Mouse (Mus musculus) frontal cortex, postnatal 36 days (tissue): ENCODE data around the gene Stoml3.

Source experiments
- DNase-seq, 2 experiments: peaks; one replicate each; pipeline ENCODE4 v3.0.0; 2022; ENCODE audit warnings: low spot score in 2 of 2

The Stoml3 gene

GRCm38 (mm10) chr3:53478419-53479046 lies 9.9 kb upstream of the Stoml3 start:
- DNase-seq = no peak

- DNase-seq = no peak
Measured at GRCm38 (mm10) chr3:53483414-53484059, 4.9 kb upstream of the Stoml3 start.

GRCm38 (mm10) chr3:53486561-53486960 lies 1.9 kb upstream of the Stoml3 start:
- DNase-seq = no peak

- no peak for DNase-seq
Measured at GRCm38 (mm10) chr3:53486996-53487576, 1.4 kb upstream of the Stoml3 start.

- DNase-seq = no peak
Measured at GRCm38 (mm10) chr3:53498351-53498905, 10.0 kb downstream of the Stoml3 start.

- DNase-seq = no peak
Measured at GRCm38 (mm10) chr3:53502428-53502827, 14.0 kb downstream of the Stoml3 start.

GRCm38 (mm10) chr3:53513096-53513495 lies 24.6 kb downstream of the Stoml3 start:
- DNase-seq = no peak

GRCm38 (mm10) chr3:53514221-53515065 lies 26.0 kb downstream of the Stoml3 start:
- no peak for DNase-seq

GRCm38 (mm10) chr3:53522794-53523193 lies 34.3 kb downstream of the Stoml3 start:
- no peak for DNase-seq

- peak; percentile 83 to 89 for DNase-seq
Measured at GRCm38 (mm10) chr3:53525737-53526136, 37.3 kb downstream of the Stoml3 start.

GRCm38 (mm10) chr3:53530305-53530704 lies 41.9 kb downstream of the Stoml3 start:
- no peak for DNase-seq

- no peak for DNase-seq
Measured at GRCm38 (mm10) chr3:53532091-53532490, 43.6 kb downstream of the Stoml3 start.

GRCm38 (mm10) chr3:53552691-53553090 lies 64.2 kb downstream of the Stoml3 start:
- no peak for DNase-seq

- no peak for DNase-seq
Measured at GRCm38 (mm10) chr3:53555031-53555952, 66.8 kb downstream of the Stoml3 start.

GRCm38 (mm10) chr3:53557388-53558214 lies 69.1 kb downstream of the Stoml3 start:
- DNase-seq = no peak
